Mouse (Mus musculus) erythroblast, adult 5-6 weeks (primary cell): ENCODE results near the gene Fmnl2. TPM values are rescaled to one million over a fixed set of nuclear protein-coding genes. Genes with fewer than 3 reads are reported as not detected.
A peak's percentile ranks its signal among the peaks of the same experiment; 100 is the strongest.

ENCODE experiments used
- ATAC-seq: replicated peaks from 2 replicates; pipeline ENCODE4 v1.8.0; 2016; ENCODE audit warnings: moderate number of reproducible peaks, mild to moderate bottlenecking, moderate TSS enrichment, inconsistent platforms; ENCODE audit not compliant: poor library complexity, low FRiP score, severe bottlenecking
- total RNA-seq, 2 experiments: library from RNA; stranded (forward) in 1 of 2; stranded (reverse) in 1 of 2; fragments of 150-400 nt in 1 of 2; fragments of 200-764, 138-1000 nt in 1 of 2; gene quantifications; 2 replicates each; pipeline versions ENCODE4 v1.2.3 to v1.2.4; 2015 to 2017; ENCODE audit warnings: low replicate concordance in 2 of 2

The Fmnl2 gene
- total RNA-seq, 2 experiments from 2014 or later, result 2.1 to 3.1 TPM

- no peak for ATAC-seq
Measured at GRCm38 (mm10) chr2:53079693-53080286, 222.1 kb downstream of the Fmnl2 start.

GRCm38 (mm10) chr2:53082045-53082444 is 224.4 kb downstream of the Fmnl2 start:
- ATAC-seq, result no peak

DNA sequence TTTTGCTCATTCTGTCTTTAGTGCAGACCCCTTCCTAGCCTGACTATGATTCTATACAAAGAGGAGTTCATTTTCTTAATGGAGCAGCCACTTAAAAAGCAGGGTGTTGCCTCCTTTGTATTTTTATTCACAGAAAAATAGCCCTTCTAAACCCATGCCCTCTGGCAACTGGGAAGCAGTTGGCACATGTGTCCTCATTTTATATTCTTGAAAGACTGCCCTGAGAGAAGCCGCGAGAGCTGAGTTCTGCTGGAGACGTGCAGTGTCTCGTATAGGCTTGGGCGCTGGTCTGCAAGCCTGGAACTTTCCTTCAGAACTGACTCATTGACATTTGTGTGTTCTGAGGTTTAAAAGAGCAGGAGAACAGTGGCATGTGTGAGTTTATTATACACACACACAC is 224.8 kb downstream of the Fmnl2 start:
- no peak for ATAC-seq

GRCm38 (mm10) chr2:53083241-53083640 is 225.6 kb downstream of the Fmnl2 start:
- no peak for ATAC-seq

- ATAC-seq, result no peak
Measured at GRCm38 (mm10) chr2:53085617-53086202, 228.1 kb downstream of the Fmnl2 start.

GRCm38 (mm10) chr2:53088744-53089143 is 231.1 kb downstream of the Fmnl2 start:
- ATAC-seq, result no peak

DNA sequence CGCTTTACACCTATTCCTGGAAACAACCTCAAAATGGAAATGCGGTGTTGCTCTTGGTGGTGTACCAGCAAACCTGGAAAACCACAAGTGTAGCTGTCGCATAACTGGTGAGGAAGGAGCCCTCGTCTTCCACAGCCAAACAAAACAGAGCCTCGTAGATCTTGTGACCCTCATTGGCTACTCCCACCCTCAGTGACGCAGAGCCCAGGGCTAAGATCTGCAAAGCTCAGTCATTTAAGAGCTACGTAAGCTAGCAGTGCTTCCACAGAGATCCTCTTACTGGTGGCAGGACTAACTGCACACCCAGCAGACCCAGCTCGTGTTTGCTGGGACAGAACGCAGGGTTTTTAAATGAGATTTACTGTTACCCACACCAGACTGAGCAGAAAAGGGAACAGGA is 237.4 kb downstream of the Fmnl2 start:
- no peak for ATAC-seq

GRCm38 (mm10) chr2:53095489-53095888 is 237.8 kb downstream of the Fmnl2 start:
- no peak for ATAC-seq

DNA sequence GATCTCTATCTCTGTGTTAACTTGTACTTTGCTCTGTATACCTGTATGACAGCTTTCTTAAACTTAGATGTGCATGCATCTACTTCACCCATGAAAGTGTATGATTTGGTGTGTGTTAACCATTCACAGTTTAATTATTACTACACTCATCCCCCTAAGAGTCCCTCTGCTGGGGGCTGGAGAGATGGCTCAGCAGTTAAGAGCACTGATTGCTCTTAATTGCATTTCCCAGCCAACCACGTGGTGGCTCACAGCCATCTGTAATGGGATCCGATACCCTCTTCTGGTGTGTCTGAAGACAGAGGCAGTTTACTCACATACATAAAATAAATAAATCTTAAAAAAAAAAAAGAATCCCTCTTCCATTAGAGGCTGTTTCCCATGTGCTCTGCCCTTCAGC is 242.4 kb downstream of the Fmnl2 start:
- no peak for ATAC-seq

DNA sequence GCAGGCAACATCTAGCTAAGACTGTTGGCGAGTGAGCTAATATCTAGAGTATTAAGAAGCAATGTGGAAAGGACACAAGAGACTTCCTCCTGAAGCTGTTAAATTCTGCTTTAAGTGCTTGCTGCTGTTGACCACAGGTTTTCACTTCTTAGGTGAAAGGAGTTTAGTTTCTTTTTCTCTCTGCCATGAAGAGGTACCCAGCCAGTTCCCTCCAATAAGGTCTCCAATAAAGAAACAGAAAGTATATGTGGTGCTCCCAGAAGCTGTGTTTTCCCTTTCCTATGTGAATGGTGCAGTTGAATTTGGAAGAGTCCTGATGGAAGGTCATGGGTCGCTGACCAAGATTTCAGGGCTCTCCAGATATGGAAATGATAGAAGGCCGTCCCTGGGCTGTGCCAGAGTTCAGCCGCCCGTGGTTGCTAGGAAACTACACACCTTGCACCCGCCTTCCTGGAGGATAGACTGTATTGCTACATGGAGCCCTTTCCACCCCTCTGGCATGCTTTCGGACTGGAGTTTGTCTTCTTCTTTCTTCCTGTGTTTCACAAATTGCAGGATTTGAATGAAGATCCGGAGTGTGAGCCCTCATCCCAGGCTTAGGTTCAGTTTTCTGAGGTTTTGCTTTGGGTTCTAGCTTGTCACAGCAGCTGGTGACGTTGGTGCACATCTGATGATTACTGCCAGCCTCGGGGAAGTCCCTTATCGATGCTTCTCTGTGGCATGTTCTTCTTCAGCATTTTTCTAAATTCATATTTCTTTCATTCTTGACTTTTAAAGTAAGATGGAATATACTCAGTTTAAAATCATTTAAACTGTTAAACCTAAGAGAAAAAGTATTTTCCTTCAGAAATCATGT is 244.5 kb downstream of the Fmnl2 start:
- ATAC-seq, result no peak

DNA sequence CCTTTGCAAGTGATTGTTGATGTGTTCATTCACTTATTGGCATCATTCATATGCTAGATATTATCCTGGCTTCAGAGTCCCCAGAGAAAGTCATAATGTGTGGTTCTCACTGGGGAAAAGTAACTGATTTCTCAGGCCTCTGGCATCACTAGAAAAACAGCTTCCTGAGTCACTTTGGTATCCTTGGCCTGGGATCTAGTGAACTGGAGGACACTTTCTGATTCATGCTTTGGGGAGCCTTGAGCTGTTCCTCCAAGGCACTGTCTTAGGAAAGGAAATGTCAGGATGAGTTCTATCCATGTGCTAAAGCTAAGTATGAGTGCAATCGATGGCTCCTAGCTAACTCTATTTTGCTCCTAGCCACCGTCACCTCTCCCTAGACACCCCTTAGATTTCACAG is 245.2 kb downstream of the Fmnl2 start:
- no peak for ATAC-seq

- ATAC-seq, result no peak
Measured at GRCm38 (mm10) chr2:53105408-53105807, 247.7 kb downstream of the Fmnl2 start.

- ATAC-seq, result no peak
Measured at GRCm38 (mm10) chr2:53106056-53106455, 248.4 kb downstream of the Fmnl2 start.

GRCm38 (mm10) chr2:53106472-53106871 is 248.8 kb downstream of the Fmnl2 start:
- ATAC-seq, result no peak

DNA sequence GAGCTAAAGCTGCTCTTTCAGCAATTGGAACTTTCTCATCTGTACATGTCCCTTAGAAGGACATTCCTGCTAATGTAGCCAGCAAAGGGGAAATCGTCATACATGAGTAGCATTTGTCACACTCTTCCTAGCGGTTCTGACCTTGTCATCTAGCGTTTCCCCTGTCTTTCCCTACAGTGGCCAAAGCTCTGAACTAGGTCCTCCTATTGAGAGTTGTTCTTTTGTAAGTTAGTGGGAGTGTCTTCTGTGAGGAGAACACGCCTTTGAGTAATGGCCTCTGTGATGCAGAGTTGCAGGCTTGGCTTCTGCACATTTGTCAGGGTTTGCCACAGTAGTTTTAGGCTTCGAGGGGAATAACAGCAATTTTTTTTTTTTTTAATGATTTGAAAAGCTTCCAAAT is 250.9 kb downstream of the Fmnl2 start:
- ATAC-seq, result no peak

- ATAC-seq, result 0 out of 2 replicates have a peak, but pooled peaks have one; percentile 46
Measured at GRCm38 (mm10) chr2:53121797-53122196, 264.1 kb downstream of the Fmnl2 start.

DNA sequence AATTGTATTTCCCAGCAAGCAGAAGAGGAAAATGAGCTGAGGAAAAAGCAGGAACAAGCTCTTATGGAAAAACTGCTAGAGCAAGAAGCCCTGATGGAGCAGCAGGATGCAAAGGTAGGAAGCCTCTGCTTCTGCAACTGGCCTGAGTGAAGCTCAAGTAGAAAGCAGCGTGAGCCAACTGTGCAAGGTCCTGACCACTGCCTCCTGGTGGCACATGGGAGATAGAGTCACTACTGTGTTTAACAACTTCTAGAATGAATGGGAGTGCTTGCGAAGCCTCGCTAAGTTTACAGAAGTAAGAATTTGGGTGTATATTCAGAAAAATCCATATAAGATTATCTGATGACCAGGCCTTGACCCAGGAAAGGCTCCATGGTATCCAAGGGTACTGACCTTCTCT is 268.3 kb downstream of the Fmnl2 start:
- no peak for ATAC-seq

GRCm38 (mm10) chr2:53129070-53129469 is 271.4 kb downstream of the Fmnl2 start:
- ATAC-seq, result no peak

GRCm38 (mm10) chr2:53131567-53131966 is 273.9 kb downstream of the Fmnl2 start:
- no peak for ATAC-seq

GRCm38 (mm10) chr2:53146852-53147251 is 289.2 kb downstream of the Fmnl2 start:
- no peak for ATAC-seq

- no peak for ATAC-seq
Measured at GRCm38 (mm10) chr2:53173966-53174365, 316.3 kb downstream of the Fmnl2 start.
